Mouse (Mus musculus): ENCODE results near the gene Cabp1. TPM values are rescaled to one million over a fixed set of nuclear protein-coding genes. Genes with fewer than 3 reads are reported as not detected.
A peak's percentile ranks its signal among the peaks of the same experiment; 100 is the strongest.

Gene Cabp1
- total RNA-seq, 2 experiments from 2014 or later, result 0.19 TPM; not detected in 1

DNA sequence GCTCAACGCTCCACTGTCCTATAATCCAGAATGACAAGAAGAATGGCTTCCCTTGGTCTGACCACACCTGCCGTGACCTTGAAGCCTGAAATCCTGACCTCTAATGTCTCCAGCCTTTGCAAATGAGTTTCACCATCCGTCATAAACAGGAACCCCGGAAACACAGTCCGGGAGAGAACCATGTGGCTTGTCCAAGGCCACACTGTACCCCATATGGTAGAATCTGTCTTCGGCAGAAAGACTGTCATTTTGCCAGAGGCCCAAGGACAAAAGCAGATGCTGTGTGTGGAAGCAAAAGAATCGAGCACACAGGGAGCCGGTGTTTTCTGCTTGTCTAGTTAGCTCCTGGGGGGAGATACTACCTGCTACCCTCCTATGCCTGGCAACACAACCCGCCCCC lies 18.3 kb upstream of the Cabp1 start:
- ATAC-seq (replicated peaks; ENCODE audit: low FRiP score, poor library complexity, severe bottlenecking), result no peak

DNA sequence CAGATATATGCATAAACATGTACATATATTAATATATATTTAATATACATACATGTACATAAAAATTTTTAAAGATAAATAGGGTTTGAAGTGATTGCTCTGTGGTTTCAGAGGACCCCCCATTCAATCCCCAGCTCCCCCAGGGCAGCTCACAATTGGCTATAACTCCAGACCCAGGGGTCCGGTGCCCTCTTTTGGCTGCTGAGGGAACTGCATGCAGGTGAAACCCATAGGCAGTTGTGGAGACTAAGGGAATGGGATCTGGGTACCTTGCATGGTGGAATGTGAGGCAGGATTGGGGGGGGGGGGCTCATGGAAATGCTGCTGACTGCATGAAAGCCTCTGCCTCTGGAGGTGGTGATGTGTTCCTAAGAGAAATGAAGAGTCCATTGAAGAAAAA lies 16.2 kb upstream of the Cabp1 start:
- peak; percentile 87 for ATAC-seq (replicated peaks; ENCODE audit: low FRiP score, poor library complexity, severe bottlenecking)

DNA sequence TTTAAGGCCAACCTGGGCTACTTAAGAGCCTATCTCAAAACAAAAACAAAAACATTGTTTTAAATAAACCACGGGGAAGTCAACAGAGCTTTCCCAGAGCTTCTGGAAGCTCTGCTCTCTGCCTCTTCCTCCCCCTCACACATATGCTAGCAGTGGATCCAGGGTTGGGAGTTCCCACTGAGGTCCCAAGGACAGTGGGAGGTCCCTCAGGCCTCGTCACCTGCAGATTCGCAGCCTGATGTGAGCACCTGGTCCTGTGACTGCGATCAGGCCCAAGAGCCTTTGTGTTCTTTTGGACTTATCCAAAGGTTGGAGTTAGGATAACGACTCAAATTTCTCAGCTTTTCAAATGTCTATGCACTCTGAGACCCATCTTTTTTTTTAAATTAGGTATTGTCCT lies 14.4 kb upstream of the Cabp1 start:
- no peak for ATAC-seq (replicated peaks; ENCODE audit: low FRiP score, poor library complexity, severe bottlenecking)

DNA sequence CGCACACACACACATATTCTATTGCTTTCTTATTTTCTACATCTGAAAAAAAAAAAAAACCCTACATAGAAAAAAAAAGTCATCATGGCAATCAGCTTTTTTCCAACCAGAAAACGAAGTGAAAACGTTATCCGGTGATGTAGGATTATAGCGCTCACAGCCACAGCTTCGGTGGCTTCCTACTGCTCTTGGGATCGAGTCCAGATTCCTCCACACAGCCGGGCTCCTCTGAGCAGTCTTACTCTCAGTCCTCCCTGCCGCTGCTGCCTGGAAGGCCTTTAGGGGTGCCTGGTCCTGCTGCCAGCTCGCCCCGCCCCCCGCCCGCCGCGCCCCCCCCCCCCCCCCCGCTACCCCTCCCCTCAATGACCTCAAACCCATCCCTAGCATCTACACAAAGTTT lies 13.7 kb upstream of the Cabp1 start:
- ATAC-seq (replicated peaks; ENCODE audit: low FRiP score, poor library complexity, severe bottlenecking), result no peak

DNA sequence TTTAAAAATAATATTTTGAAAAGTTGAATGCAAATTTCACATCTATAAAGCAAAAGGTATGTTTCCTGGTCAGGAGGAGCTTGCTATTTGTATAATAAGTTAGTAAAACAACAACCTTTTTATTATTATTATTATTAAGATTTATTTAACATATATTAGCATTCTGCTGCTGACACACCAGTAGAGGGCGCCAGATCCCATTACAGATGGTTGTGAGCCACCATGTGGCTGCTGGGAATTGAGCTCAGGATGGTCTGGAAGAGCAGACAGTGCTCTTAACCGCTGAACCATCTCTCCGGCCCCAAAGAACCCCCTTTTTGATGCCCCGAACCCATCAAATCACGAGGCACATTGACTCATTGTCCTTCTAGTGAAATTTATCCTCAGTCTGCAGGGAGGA lies 13.1 kb upstream of the Cabp1 start:
- no peak for ATAC-seq (replicated peaks; ENCODE audit: low FRiP score, poor library complexity, severe bottlenecking)

DNA sequence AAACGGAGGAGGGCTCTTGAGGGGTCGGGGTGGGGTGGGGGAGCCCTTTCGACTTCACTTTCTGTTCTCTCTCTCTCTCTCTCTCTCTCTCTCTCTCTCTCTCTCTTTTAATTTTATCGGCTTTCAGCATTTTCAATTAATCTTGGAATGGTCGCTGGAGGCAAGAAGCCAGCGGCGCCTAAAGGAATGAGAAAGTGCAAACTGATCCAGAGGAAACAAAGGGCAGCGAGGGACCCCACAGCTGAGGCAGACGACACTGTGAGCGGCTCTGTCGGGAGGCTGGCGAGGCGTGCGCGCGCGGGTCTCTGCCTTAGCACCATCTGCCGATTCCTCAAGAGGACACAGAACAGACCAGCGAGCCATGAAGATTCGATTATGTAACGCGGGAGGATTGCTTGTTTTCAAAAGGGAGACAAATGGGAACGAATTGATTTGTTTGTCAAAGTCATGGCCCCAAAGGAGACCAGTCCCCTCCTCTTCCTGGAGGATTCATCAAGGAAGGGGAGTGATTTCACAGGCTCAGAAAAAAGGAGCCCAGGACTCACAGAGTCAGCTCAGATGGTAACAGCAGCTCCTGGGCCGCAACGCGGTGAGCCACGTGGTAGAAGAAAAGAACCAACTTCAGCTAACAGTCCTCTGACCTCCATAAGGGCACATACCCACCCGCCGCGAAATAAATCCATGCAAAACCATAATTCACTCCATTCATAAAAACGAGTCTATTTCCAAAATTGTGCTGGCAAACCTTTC lies 10.6 kb upstream of the Cabp1 start:
- no peak for ATAC-seq (replicated peaks; ENCODE audit: low FRiP score, poor library complexity, severe bottlenecking)

DNA sequence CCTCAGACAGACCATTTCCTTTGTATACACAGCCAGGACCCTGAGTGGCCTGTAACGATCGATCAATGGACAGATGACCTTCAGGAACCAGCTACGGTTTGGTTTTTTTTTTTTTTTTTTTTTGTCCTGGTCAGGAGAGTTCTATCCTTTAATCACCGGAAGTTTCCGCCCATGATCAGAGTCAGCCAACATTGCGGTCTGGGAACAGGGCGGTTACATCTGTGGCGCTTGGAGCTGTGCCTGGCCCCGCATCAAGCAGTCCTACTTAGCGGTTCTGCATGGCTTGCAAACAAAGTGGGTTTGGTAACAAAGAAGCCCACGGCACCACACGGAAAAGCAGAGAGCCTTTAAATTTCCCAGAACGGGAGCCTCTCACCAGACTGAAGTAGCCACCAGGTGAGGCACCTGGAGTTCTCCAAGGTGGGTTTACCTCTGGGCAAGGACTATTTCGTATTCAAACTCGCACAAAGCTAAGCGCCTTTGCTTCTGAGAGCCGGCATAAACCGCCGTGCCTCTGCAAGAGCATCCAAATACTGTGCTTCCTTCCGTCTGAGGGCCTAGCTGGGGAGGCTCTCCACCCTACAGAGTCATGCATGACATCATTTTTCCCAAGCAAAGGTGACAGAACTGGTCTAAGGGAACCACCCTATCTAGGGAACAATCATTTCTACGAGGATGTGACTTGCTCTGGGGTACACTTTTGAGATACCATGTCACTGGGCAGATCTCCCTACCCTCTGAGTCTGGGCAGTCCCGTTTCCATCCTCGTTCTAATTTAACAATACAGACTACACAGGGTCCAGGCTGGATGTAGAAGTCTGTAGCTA lies 9.8 kb upstream of the Cabp1 start:
- no peak for ATAC-seq (replicated peaks; ENCODE audit: low FRiP score, poor library complexity, severe bottlenecking)

DNA sequence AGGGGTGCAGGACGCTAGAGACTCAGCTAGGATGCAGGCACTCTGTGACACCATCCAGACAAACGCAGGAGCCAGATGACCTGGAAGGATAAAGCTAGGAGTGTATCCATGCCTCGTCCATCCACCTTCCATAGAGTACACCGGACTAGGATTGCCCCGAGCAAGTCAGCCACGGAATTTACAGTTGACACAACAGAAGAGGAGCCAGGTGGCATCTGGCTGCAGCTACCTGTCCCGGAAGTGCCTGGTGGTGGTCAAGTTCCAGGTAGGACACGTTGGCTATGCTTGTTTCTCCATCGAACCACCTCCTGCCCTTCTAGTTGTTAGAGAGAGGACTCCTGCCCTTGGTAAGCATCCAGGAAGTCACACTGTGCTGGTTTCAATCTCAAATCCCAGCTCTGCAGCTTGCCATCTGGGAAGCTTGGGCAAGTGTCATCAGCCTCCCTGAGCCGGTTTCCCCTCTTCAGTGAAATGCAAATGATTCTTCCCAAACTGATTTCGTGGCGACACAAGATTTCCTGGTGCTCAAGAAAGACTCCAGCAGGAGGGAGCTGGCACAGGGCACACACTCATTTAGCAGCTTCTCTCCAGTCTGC lies 543 bp upstream of the Cabp1 start:
- ATAC-seq (replicated peaks; ENCODE audit: low FRiP score, poor library complexity, severe bottlenecking), result no peak

DNA sequence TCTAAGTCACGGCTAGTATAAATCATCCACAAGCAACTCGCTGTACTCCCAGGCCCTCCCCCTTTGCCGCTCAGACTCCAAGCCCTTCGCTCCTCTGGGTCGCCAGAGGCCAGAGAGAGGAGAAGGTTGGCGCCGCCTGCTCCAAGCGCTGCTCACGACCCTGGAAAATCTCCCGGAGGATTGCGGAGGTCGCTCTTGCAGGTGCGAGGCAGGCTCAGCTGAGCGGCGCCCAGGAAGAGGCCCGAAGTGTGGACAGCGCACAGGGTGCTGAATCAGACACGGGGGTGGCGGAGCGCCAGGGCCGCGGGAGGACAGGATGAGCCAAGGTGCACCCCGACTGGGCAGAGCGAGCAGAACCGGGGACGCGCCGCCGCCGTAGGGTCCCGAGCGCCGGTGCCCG lies 955 bp downstream of the Cabp1 start:
- ATAC-seq (replicated peaks; ENCODE audit: low FRiP score, poor library complexity, severe bottlenecking), result no peak

DNA sequence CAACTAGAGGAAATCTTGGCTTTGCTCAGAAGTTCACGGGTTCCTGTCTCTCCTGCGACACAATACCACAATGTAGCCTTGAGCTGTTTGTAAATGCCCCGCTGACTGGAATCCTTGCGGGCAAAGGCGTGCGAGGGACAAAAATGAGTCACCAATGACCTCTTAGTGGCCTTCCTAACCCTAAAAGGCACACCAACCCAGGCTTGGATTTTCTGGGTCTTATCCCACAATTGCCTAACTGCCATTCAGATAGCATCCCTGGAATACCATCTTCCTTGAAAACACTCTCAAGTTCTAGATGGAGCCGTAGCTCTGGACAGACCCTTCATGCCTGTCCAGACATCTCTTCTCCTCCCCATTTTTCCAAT lies 1.4 kb downstream of the Cabp1 start:
- ATAC-seq (replicated peaks; ENCODE audit: low FRiP score, poor library complexity, severe bottlenecking), result no peak

DNA sequence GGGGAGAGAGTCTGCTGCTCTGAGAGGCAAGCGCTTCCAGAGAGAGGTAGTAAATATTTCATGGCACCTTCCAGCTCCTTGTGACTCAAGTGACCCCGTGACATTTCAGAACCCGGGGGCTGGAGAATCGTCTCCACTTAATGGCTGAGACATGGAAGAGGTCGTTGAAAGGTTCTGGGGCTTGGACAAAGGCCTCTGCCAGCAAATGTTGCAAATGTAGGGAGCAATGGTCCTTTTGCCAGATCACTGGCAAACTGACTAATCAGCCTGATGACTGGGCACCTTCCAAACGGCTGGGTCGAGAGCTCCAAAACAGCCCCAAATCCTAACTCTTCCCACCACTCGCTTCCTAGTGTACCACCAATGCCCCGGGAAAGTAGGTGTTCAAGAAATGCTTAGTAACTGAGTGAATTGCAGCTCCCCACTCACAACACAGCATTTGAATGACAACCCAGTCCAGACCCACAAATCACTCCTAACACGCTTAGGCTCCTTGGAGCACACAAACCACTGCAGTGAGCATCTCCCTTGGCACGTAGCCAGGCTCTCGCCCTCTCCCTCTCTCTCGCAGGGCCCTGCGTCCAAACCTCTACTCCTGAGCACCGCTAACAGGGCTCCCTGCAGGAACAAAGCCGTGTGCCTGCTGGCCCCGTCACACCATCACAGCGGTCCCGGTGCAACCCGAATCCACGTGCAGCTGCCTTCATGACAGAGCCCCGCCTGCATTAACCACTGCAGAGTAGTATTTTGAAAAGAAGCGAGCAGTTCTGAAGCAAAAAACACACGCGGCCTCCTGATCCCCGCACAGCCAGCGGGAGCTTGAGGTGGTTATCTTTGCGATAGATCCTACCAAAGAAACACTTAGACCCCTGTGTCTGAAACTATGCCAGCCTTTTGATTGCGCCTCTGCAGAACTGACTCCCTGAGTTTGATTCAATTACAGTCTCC lies 2.0 kb downstream of the Cabp1 start:
- ATAC-seq (replicated peaks; ENCODE audit: low FRiP score, poor library complexity, severe bottlenecking), result no peak

DNA sequence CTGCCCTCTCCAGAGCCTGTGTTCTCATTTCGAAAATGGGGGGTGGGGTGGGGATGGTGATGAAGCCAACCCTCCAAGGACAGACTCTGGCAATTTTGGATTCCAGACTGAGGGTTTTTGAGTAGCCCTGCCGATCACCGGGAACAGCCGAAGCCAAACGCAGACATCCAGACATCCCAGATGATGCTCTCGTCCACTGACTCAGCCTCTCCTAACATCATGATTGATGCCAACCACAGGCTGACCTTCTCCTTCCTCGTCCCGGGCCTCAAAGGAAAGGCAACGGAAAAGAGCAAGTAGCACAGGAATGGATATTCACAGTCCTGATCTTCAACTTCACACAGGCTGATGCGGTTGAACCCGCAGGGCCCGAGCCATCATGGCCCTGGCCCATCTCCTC lies 4.1 kb downstream of the Cabp1 start:
- no peak for ATAC-seq (replicated peaks; ENCODE audit: low FRiP score, poor library complexity, severe bottlenecking)

DNA sequence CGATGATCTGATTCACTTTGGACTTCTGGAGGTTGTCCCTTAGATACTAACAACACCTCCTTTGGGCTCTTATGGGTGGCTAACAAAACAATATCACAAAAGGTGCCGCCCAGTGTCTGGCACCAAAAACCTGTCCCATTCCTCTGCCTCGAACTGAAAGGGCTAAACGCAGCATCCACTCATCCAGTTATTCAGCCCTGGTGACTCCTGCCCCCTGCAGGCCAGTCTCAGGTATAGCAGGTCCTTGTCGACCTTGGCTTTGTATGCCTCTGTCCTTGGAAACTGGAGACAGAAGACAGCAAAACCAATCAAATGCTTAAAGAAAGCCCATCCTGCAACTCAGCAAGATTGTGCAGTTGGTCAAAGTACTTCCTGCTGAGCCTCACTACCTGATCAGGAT lies 5.4 kb downstream of the Cabp1 start:
- ATAC-seq (replicated peaks; ENCODE audit: low FRiP score, poor library complexity, severe bottlenecking), result peak; percentile 55

DNA sequence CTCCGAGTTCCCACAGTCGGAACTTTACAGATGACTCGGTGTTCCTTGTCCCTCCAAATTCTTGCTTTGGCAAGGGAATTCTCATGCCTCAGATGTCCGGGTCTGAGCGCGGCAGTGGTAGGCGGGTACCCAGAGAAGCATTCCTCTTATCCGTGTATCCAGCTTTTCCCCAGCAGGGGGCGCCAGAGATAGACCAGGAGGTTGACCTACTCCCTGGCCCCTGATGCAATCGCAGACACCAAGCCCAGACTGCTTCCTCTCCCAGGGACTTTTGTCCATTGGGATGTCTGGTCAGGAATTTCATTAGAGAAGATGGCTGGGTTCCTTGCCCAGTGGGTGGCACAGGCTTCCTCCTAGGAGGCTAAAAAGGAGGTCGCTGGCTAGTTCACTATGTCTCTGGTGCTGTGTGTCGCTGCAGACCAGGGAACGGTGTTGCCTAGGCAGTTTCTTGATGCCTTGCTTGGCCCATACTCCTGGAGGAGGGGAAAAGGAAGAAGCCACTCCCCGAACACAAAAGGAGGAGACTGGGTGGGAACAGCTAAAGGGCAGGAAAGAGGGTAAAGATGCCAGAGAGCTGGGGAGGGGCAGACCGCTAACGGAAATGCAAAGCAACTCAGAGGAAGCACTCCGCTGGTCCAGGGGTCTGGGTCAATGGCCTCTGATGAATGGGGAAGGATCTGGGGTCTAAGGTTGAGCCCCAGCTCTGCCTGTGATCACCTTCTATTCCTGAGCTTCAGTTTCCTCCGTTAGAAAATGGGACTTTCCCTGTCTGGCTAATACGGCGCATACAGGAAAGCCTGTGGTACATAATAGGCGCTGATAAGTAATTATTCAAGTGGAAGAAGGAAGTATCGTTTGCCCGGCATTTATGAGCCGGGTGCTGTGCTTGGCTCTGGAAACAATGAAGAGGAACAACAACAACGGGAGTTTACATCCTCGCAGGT lies 6.7 kb downstream of the Cabp1 start:
- ATAC-seq (replicated peaks; ENCODE audit: low FRiP score, poor library complexity, severe bottlenecking), result peak; percentile 78

DNA sequence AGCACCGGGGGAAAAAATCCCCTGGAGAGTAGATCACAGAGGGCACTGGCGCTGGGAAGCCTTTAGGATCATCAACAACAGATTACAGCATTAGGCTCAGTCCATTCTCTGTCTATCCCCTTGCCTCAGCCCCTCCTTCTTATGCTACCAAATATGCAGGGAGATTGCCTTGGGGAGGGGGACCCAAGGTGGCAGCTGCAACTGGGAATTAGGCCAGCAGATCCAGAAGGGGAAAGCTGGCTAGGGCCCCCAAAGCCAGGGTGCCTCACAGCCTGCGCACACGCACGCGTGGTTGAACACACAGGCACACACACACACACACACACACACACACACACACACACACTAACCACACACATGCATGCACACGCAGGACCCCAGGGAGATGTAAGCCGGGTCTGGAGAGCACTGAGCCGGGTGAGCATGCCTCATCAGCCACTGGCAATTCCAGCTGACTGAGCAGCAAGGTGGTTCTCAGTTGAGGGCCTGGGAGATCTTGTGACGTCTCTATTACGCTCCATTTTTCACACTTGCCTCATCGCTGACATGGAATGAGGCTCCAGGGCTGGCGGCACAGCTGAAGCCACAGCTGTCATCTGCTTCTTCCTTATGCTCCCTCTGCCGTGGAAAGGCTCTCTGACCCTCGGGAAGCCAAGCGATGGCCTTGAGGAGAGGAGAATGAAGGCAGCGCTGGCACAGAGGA lies 7.7 kb downstream of the Cabp1 start:
- no peak for ATAC-seq (replicated peaks; ENCODE audit: low FRiP score, poor library complexity, severe bottlenecking)

DNA sequence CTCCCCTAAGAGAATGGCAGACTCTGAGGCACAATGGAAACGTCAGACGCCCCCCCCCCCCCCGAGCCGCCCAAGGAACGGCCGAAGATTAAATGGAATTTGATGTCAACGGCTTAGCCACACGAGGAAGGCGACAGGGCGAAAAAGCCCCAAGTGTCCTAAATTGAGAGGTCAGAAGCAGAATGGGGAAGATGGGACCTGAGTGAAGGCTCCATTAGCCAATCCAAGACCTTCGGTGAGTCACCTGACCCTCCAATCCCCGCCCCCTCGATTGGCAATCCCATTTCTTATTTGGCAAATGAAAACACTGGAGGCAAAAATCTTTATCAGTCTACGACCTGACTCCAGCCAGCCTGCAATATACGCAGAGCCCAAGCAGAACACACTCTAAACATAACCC lies 9.5 kb downstream of the Cabp1 start:
- no peak for ATAC-seq (replicated peaks; ENCODE audit: low FRiP score, poor library complexity, severe bottlenecking)

DNA sequence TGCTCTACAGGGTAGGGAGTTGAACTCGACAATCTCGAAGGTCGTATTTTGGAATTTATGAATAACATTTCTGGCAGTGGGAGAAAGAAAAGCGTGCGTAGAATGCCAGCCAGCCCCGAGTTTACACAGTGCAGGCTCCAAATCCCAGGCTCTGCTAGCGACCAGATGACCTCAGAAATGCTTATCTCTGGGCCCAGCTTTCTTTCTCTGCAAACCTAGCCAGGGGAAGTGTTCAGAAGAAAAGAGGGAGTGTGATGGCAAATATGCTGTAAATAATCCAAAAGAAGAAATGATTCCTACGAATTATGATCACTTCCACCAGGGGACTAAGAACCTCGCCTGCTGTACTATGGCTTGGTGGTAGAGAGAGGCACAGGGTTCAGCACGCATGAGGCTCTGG lies 10.7 kb downstream of the Cabp1 start:
- no peak for ATAC-seq (replicated peaks; ENCODE audit: low FRiP score, poor library complexity, severe bottlenecking)

DNA sequence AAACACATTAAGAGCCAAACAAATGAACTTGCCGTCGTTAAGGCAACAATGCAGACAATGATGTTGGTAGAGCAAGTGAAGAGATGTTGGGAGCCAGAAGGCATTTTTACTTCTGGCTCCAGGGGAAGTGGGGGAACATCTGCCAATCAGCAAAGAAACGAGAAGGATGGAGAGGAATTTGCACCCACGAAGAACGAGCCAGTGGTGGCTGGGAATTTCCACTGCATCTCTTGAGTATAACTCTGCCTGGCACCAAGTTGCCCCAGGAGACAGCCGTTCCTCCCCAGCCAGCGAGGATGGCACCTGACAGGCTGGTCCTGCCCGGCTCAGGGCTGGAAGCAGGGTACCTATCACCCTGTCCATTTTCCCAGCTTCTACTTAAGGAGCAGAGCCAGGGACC lies 11.3 kb downstream of the Cabp1 start:
- ATAC-seq (replicated peaks; ENCODE audit: low FRiP score, poor library complexity, severe bottlenecking), result no peak

Measured in erythroblast, adult 5-6 weeks (primary cell).